Mouse (Mus musculus): Measurements from ENCODE around the gene Cish. TPM values are rescaled to one million over a fixed set of nuclear protein-coding genes. Genes with fewer than 3 reads are reported as not detected.
A peak's percentile ranks its signal among the peaks of the same experiment; 100 is the strongest.

The Cish gene
- polyA plus RNA-seq, 1 experiment from 2014 or later, result 12.6 TPM

DNA sequence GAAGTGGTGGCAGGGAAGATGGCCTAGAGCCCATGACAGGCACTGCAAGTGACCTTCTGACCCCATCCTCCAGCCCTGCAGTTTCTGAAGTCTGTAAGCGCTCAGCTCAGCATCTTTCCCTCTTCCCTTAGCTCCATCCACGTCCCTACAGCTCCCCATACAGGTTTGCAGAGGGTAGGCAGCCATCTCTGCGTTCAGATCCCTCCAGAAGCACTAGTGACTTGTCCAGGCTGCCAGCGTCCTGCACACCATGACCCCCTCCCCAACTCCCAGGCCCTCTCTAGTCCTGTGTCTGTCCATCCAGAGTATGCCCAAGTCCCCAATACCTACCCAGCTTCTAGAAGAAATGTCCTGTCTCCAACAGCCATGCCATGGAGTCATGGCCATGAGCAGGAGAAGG is 17.7 kb upstream of the Cish start:
- H3K27me3 ChIP-seq (replicated peaks), result no peaks in the 10 kb centered on the region
- H3K9me3 ChIP-seq (replicated peaks), result no peaks in the 10 kb centered on the region
- H3K27ac ChIP-seq (replicated peaks), result no peak overlapping the region
- H3K36me3 ChIP-seq, result no peaks in the 10 kb centered on the region
- peak; percentile 58; the same call in 1 of the 2 replicates for ATAC-seq (ENCODE audit: low FRiP score)
- no peak overlapping the region for H3K4me2 ChIP-seq
- WGBS, result 51% methylated on average over 4 of the region's 4 CpGs
- peaks cover 22% of the 10 kb centered on the region for H3K4me1 ChIP-seq
- H3K4me3 ChIP-seq (replicated peaks), result no peak overlapping the region
- no peak overlapping the region for H3K9ac ChIP-seq (replicated peaks)

DNA sequence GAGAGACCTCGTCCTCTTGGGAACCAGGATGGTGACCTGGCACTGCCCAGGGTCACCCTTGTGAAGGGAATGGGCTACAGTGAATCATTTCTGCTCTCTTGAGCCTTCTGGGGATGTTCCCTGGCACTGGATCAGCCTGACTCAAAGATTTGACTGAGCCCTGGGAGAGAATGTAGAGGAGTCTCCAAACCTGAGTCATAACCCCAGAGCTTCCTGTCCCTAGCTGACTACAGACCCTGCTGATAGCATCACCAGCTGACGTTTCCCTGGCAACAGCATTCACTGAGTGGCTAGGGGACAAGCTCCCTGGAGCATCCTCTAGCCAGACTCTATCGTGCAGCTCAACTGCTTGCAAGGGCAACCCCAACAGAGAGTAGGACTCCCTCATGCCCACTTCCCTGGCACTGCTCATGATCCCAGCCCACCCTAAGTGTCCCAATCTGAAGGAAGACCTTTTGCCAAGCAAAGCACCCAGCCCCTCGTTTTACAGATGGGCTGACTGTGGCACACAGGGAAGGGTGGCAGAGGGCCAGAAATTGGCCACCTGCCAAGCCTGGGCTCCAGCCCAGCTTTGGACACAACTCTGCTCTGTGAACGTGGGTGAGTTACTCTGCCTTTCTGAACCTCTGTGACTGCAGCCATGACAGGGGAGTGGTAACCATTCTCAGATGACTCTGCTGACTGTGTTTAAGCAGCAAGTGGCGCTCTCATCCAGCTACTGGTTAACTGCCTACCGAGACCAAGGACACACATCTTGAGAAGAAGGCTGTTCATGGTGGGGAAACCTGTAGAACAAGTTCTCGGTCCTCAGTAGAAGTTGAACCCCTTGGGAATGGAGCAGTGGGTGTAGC is 17.1 kb upstream of the Cish start:
- peaks cover 22% of the 10 kb centered on the region for H3K4me1 ChIP-seq
- H3K9ac ChIP-seq (replicated peaks), result no peak overlapping the region
- WGBS, result 45% methylated on average over 8 of the region's 8 CpGs
- no peaks in the 10 kb centered on the region for H3K9me3 ChIP-seq (replicated peaks)
- H3K27ac ChIP-seq (replicated peaks), result no peak overlapping the region
- no peak overlapping the region for H3K4me2 ChIP-seq
- H3K36me3 ChIP-seq, result no peaks in the 10 kb centered on the region
- peak; percentile 82; the same call in 1 of the 2 replicates for ATAC-seq (ENCODE audit: low FRiP score)
- H3K27me3 ChIP-seq (replicated peaks), result no peaks in the 10 kb centered on the region
- H3K4me3 ChIP-seq (replicated peaks), result no peak overlapping the region

DNA sequence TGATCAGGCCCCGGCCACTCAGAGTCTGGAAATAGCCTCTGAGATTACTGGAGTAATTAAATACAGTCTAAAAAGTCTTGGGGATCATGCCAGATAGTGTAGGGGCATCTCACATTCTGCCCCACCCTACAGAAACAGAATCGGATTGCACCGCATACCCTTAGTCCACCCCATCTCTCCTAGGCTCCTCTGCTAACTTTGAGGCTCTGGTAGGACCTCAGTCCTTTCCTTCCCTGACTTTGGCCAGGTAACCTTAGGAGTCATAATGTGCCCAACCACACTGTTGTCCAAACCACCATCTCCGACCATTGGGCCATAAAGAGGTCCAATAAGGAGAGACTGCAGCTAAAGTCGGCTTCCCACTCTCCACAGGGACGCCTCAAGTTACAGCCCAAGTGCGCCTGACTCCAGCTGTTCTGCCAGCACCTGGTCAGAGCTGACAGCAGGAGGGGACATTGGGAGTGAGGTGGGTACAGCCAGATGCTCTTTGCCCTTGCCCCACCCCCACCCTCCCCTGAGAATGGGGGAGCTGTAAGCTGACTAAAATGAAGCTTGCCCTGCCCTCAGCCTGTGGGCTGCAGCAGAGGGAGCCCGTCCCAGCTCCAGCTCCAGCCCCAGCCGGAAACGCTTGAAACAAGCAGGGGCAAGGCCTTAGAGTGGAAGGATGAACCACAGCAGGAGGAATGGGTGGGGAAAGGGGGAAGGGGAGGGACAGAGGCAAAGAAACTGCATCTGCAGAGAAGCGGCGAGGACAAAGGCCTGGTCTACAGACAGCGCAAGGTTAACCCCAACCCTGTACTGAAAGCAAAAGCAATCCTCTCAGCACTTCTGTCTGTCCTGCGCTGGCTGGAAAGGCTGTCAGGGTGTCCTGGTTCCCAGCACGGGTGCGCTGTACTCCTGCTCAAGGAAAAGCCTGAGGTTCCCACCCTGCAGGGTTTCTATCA is 16.2 kb upstream of the Cish start:
- Histone ChIP-seq H3K36me3 (no peaks in the 10 kb centered on the region), H3K4me1 (peaks cover 22% of the 10 kb centered on the region), H3K27me3 (replicated peaks) (no peaks in the 10 kb centered on the region), H3K27ac (replicated peaks) (no peak overlapping the region), H3K9me3 (replicated peaks) (no peaks in the 10 kb centered on the region), H3K4me2 (peak overlapping the region; percentile 15; the same call in 1 of the 2 replicates), H3K9ac (replicated peaks) (no peak overlapping the region), H3K4me3 (replicated peaks) (no peak overlapping the region)
- ATAC-seq (ENCODE audit: low FRiP score), result no peak
- 29% methylated on average over 16 of the region's 16 CpGs for WGBS

DNA sequence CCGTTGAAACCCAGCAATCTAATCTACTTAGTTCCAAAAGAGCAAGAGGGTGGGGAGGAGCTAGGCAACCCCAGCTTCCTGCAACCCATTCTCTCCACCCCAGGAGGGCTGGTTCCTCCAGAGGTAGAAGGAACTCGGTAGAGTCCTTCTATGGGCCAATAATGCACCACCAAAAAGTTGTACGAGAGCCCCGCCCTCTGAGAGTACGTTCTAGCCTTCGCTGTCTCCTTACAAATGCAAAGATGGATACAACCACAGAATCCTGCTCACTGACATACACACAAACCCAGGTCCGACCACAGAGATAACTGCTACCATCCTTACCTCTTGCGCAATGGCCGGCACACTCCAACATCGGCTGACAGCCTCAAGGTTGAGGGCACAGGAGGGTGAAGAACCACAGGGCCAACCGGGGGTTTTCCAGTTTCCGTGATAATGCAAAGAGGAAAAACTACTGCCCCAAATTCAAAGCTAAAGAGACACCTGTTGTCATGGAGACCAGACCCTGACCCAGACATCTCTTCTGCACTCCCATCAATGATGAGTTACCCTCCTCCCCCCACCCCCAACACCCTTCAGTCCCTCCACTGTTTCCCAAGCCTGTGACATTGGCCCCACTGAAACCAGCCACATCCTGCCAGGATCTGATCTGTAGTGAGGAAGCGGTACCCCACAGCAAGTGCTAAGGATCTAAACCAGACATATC is 15.4 kb upstream of the Cish start:
- peaks cover 22% of the 10 kb centered on the region for H3K4me1 ChIP-seq
- H3K27ac ChIP-seq (replicated peaks), result no peak overlapping the region
- no peaks in the 10 kb centered on the region for H3K9me3 ChIP-seq (replicated peaks)
- 58% methylated on average over 13 of the region's 13 CpGs for WGBS
- H3K4me2 ChIP-seq, result peak overlapping the region; percentile 15; the same call in 1 of the 2 replicates
- no peaks in the 10 kb centered on the region for H3K36me3 ChIP-seq
- no peak overlapping the region for H3K9ac ChIP-seq (replicated peaks)
- no peak for ATAC-seq (ENCODE audit: low FRiP score)
- H3K27me3 ChIP-seq (replicated peaks), result no peaks in the 10 kb centered on the region
- H3K4me3 ChIP-seq (replicated peaks), result no peak overlapping the region

DNA sequence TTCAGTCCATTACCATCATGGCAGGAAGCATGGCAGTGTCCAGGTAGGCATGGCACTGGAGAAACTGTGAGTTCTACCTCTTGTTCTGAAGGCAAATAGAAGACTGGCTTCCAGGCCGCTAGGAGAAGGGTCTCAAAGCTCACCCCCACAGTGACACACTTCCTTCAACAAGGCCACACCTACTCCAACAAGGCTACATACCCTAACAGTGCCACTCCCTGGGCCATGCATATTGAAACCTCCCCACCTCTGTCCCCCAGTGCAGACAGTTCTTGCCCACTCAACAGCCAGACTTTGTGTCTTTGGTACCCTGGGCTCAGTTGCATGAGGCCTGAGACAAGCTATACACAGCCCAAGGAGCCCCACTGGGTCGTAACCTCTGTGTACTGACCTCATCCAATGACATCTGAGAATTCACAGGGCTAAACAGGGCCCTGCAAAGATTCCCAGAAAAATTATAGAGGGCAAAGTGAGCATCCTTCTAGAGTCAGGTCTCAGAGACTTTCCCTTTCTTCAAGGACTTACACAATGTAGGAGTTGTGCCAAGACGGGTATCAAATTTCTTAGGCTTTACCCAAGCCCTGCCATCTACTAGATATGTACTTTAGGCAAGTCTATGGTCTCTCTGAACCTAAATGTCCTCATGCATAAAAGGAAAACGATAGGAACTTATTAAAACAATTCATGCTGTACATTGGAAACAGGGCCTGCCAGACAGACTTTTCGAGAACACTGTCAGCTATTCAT is 14.4 kb upstream of the Cish start:
- no peak overlapping the region for H3K27ac ChIP-seq (replicated peaks)
- H3K4me2 ChIP-seq, result no peak overlapping the region
- H3K36me3 ChIP-seq, result no peaks in the 10 kb centered on the region
- 93% methylated on average over 5 of the region's 5 CpGs for WGBS
- no peaks in the 10 kb centered on the region for H3K27me3 ChIP-seq (replicated peaks)
- no peak overlapping the region for H3K9ac ChIP-seq (replicated peaks)
- ATAC-seq (ENCODE audit: low FRiP score), result no peak
- H3K9me3 ChIP-seq (replicated peaks), result no peaks in the 10 kb centered on the region
- peaks cover 22% of the 10 kb centered on the region for H3K4me1 ChIP-seq
- no peak overlapping the region for H3K4me3 ChIP-seq (replicated peaks)

DNA sequence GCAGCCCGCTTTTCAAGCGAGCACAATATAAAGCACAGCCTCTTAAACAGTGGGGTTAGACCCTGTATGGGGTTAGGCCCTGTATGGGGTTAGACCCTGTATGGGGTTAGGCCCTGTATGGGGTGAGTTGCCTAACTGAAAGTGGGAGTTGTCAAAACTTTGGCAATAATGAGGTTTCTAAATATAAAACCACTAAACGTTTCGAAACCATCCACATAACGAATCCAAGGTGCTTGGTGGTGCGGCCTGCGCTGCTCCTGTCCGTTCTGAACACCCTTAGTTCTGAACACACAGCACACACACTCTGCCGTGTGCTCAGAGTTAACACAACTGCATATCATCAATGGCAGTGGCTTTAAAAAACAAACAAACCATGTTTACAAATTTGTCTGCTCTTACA is 12.9 kb upstream of the Cish start:
- ATAC-seq (ENCODE audit: low FRiP score), result no peak
- no peak overlapping the region for H3K4me2 ChIP-seq
- H3K4me3 ChIP-seq (replicated peaks), result no peak overlapping the region
- no peaks in the 10 kb centered on the region for H3K27me3 ChIP-seq (replicated peaks)
- H3K9me3 ChIP-seq (replicated peaks), result no peaks in the 10 kb centered on the region
- H3K36me3 ChIP-seq, result no peaks in the 10 kb centered on the region
- no peak overlapping the region for H3K27ac ChIP-seq (replicated peaks)
- H3K9ac ChIP-seq (replicated peaks), result no peak overlapping the region
- H3K4me1 ChIP-seq, result peaks cover 22% of the 10 kb centered on the region
- WGBS, result 92% methylated on average over 9 of the region's 9 CpGs

DNA sequence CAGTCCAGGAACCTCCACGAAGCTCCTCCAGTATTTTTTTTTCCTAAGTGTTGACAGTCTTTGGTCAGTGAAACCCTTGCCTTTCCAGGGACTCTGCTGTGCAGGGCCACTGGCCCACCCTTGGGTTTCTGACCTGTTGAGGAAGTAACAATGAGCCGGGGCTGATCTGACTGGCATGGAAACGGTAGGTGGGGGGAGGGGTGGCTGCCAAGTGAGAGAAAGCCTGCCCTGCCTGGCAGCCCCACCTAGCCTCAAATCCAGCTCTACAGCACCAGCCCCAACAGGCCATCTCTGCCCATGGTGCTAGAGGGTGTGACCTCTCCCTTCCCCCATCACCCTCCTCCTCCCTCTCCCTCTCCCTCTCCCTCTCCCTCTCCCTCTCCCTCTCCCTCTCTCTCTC is 10.8 kb upstream of the Cish start:
- H3K9me3 ChIP-seq (replicated peaks), result no peaks in the 10 kb centered on the region
- peaks cover 17% of the 10 kb centered on the region for H3K27me3 ChIP-seq (replicated peaks)
- H3K4me2 ChIP-seq, result no peak overlapping the region
- no peak overlapping the region for H3K4me3 ChIP-seq (replicated peaks)
- WGBS, result 24% methylated on average over 3 of the region's 3 CpGs
- ATAC-seq (ENCODE audit: low FRiP score), result no peak
- peaks cover 15% of the 10 kb centered on the region for H3K4me1 ChIP-seq
- no peaks in the 10 kb centered on the region for H3K36me3 ChIP-seq
- H3K27ac ChIP-seq (replicated peaks), result no peak overlapping the region
- no peak overlapping the region for H3K9ac ChIP-seq (replicated peaks)

DNA sequence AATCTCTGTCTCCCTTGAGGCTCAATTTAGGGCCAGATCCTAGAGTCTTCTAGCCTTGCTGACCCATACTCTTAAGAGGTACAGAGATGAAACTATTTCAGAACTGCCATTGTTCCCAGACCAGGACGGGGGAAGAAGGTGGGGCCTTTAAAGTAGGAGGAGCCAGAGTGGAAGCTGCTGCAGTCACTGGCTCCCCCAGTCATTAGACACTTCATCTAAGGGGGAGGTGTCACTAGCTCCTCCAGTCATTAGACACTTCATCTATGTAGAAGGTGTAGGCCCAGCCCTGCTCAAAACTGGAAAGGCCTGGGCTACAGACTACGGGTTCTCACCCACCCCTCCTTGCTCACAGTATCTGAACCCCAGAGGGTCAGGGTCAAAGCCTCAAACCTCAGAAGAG is 8.5 kb upstream of the Cish start:
- WGBS, result 69% methylated on average over 2 of the region's 2 CpGs
- Histone ChIP-seq H3K27ac (replicated peaks) (no peak overlapping the region), H3K9me3 (replicated peaks) (no peaks in the 10 kb centered on the region), H3K36me3 (no peaks in the 10 kb centered on the region), H3K9ac (replicated peaks) (no peak overlapping the region), H3K4me2 (no peak overlapping the region), H3K4me1 (peaks cover 15% of the 10 kb centered on the region), H3K4me3 (replicated peaks) (no peak overlapping the region), H3K27me3 (replicated peaks) (peaks cover 27% of the 10 kb centered on the region)
- ATAC-seq (ENCODE audit: low FRiP score), result no peak

DNA sequence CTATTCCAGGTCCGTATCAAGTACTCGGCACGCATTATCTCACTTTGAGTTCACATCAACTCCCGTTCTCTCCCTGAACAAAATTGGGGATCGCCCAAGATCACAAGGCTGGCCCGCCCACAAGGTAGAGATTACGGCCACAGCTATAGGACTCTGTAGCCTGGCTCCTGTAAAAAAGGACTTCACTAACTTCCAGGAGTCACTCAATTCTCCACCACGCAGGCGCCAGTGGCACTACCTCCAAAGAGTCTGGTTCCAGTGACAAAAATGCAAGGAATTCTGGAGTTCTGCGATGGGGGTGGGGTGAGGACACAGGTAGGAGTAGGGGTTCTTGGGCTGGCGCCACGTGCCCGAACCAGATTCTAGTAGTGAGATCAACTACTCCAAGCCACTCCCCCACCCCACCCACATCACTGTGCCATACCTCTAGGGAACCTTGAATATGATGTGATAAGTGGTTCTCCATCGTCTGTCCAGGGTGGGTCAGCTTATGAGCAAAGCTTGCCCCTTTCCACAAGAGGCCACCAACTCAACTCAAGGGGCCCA is 7.6 kb upstream of the Cish start:
- Histone ChIP-seq H3K4me3 (replicated peaks) (no peak overlapping the region), H3K4me1 (peaks cover 15% of the 10 kb centered on the region), H3K27ac (replicated peaks) (no peak overlapping the region), H3K9me3 (replicated peaks) (no peaks in the 10 kb centered on the region), H3K27me3 (replicated peaks) (peaks cover 34% of the 10 kb centered on the region), H3K4me2 (no peak overlapping the region), H3K9ac (replicated peaks) (no peak overlapping the region), H3K36me3 (no peaks in the 10 kb centered on the region)
- WGBS, result 95% methylated on average over 14 of the region's 14 CpGs
- no peak for ATAC-seq (ENCODE audit: low FRiP score)

DNA sequence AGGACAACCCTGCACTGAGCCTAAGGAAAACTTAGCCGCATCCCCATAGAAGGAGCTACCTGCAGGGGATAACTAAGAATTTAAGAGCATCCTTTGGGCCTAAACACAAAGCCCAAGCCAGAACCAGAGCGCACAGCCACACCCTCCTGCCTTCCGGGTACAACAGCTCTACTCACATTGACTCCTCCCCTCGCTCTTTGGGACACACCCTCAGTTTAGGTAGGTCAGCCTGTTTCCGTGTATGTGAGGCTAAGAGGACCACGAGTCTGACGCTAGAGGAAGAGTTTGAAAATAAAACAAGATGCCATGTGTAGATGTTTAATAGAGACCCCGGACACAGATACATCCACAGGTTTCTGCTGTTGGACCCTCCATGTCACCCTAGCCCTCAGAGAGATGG is 7.1 kb upstream of the Cish start:
- H3K9me3 ChIP-seq (replicated peaks), result no peaks in the 10 kb centered on the region
- 33% methylated on average over 8 of the region's 8 CpGs for WGBS
- H3K36me3 ChIP-seq, result no peaks in the 10 kb centered on the region
- peaks cover 15% of the 10 kb centered on the region for H3K4me1 ChIP-seq
- peaks cover 36% of the 10 kb centered on the region for H3K27me3 ChIP-seq (replicated peaks)
- H3K4me2 ChIP-seq, result peak overlapping the region; percentile 85
- no peak overlapping the region for H3K27ac ChIP-seq (replicated peaks)
- peak overlapping the region; percentile 43 for H3K4me3 ChIP-seq (replicated peaks)
- no peak for ATAC-seq (ENCODE audit: low FRiP score)
- H3K9ac ChIP-seq (replicated peaks), result no peak overlapping the region
